Mouse (Mus musculus): ENCODE data around the gene Defb3.
"Not testable (repeated sequence)": the region's sequence is repeated elsewhere in the genome, so short reads cannot be mapped to it uniquely, and the experiment has no call there.

The Defb3 gene

GRCm38 (mm10) chr8:19293060-19293459, at the start of gene Defb3:
Defb3 (plus strand) TSS chr8:19293360.
- in situ Hi-C loops (cut with MboI; ENCODE audit: low sequenced_read_pairs) = not testable (repeated sequence)

GRCm38 (mm10) chr8:19247280-19247679, 45.9 kb upstream of the Defb3 start, which contains the start of gene Defb5:
Defb5 (plus strand) TSS chr8:19247580.
- in situ Hi-C loops (cut with MboI; ENCODE audit: low sequenced_read_pairs) = no loop called here

GRCm38 (mm10) chr8:19258136-19258535, 35.0 kb upstream of the Defb3 start:
- in situ Hi-C loops (cut with MboI; ENCODE audit: low sequenced_read_pairs) = no loop called here

GRCm38 (mm10) chr8:19259667-19260066, 33.5 kb upstream of the Defb3 start:
- in situ Hi-C loops (cut with MboI; ENCODE audit: low sequenced_read_pairs) = no loop called here

GRCm38 (mm10) chr8:19298361-19298760, 5.2 kb downstream of the Defb3 start:
- in situ Hi-C loops (cut with MboI; ENCODE audit: low sequenced_read_pairs) = not testable (repeated sequence)

GRCm38 (mm10) chr8:19331836-19332235, 38.7 kb downstream of the Defb3 start:
- in situ Hi-C loops (cut with MboI; ENCODE audit: low sequenced_read_pairs) = no loop called here
